Mouse (Mus musculus): ENCODE measurements around the gene Prf1. TPM values are rescaled to one million over a fixed set of nuclear protein-coding genes. Genes with fewer than 3 reads are reported as not detected.

The Prf1 gene
- total RNA-seq, 4 experiments from 2014 or later: 0.21 to 0.61 (median 0.31) TPM

- no peak for DNase-seq
Observed at GRCm38 (mm10) chr10:61290016-61290415, 7.6 kb upstream of the Prf1 start.

GRCm38 (mm10) chr10:61290479-61290878 lies 7.2 kb upstream of the Prf1 start:
- DNase-seq: no peak

GRCm38 (mm10) chr10:61294242-61294641 lies 3.4 kb upstream of the Prf1 start:
- no peak for DNase-seq

- no peak for DNase-seq
Observed at GRCm38 (mm10) chr10:61296713-61297445, 754 bp upstream of the Prf1 start.

- no peak for DNase-seq
Observed at GRCm38 (mm10) chr10:61300996-61301395, 3.4 kb downstream of the Prf1 start.

GRCm38 (mm10) chr10:61304046-61304445 lies 6.4 kb downstream of the Prf1 start:
- no peak for DNase-seq

GRCm38 (mm10) chr10:61305928-61306590 lies 8.4 kb downstream of the Prf1 start:
- DNase-seq: no peak

- DNase-seq: no peak
Observed at GRCm38 (mm10) chr10:61308706-61309320, 11.2 kb downstream of the Prf1 start.

GRCm38 (mm10) chr10:61312159-61312558 lies 14.5 kb downstream of the Prf1 start:
- no peak for DNase-seq

GRCm38 (mm10) chr10:61312754-61313153 lies 15.1 kb downstream of the Prf1 start:
- DNase-seq: no peak

GRCm38 (mm10) chr10:61313750-61314149 lies 16.1 kb downstream of the Prf1 start:
- no peak for DNase-seq

- DNase-seq: no peak
Observed at GRCm38 (mm10) chr10:61315324-61315880, 17.8 kb downstream of the Prf1 start.

- no peak for DNase-seq
Observed at GRCm38 (mm10) chr10:61318527-61318926, 20.9 kb downstream of the Prf1 start.

GRCm38 (mm10) chr10:61324717-61325116 lies 27.1 kb downstream of the Prf1 start:
- DNase-seq: no peak

GRCm38 (mm10) chr10:61325782-61326328 lies 28.2 kb downstream of the Prf1 start:
- DNase-seq: no peak

GRCm38 (mm10) chr10:61327545-61327944 lies 29.9 kb downstream of the Prf1 start:
- DNase-seq: no peak

- DNase-seq: no peak
Observed at GRCm38 (mm10) chr10:61328927-61329326, 31.3 kb downstream of the Prf1 start.

- no peak for DNase-seq
Observed at GRCm38 (mm10) chr10:61331046-61331445, 33.4 kb downstream of the Prf1 start.

GRCm38 (mm10) chr10:61334545-61334944 lies 36.9 kb downstream of the Prf1 start:
- no peak for DNase-seq

GRCm38 (mm10) chr10:61336137-61336536 lies 38.5 kb downstream of the Prf1 start:
- DNase-seq: peak; percentile 34

GRCm38 (mm10) chr10:61336592-61336991 lies 39.0 kb downstream of the Prf1 start:
- no peak for DNase-seq

GRCm38 (mm10) chr10:61337665-61338064 lies 40.0 kb downstream of the Prf1 start:
- DNase-seq: no peak

- DNase-seq: no peak
Observed at GRCm38 (mm10) chr10:61339216-61339615, 41.6 kb downstream of the Prf1 start.

Data from adrenal gland, adult 8-10 months (tissue).